Mouse (Mus musculus) midbrain, embryonic 11.5 days (tissue): ENCODE measurements at regions not wholly inside any gene's neighbourhood (a gene's known extent, or its start where the extent isn't known, plus 50 kb on each side); places are given as distances from the start of the nearest gene placed in this dataset.

Source experiments
- ATAC-seq: fragments of 200-750 bp; cut with Nextera tagmentation; 2 replicates; pipeline ENCODE4 v1.8.0; 2017; ENCODE audit warnings: moderate TSS enrichment, moderate library complexity; ENCODE audit not compliant: low FRiP score
- DNase-seq: peaks from one replicate; pipeline ENCODE4 v3.0.0; 2015; ENCODE audit warnings: low spot score; ENCODE audit errors: missing footprints
- H3K27ac ChIP-seq: fragments of 300-500 bp; sonication (generic); 2 replicates; pipeline ENCODE4 v1.5.1; 2014; ENCODE audit warnings: low read depth, low read length
- H3K27me3 ChIP-seq: fragments of 300-500 bp; sonication (generic); 2 replicates; pipeline ENCODE4 v1.6.1; 2014; ENCODE audit warnings: mild to moderate bottlenecking, low read length, moderate library complexity, mixed read lengths; ENCODE audit not compliant: control insufficient read depth, insufficient read depth
- H3K36me3 ChIP-seq: fragments of 300-500 bp; sonication (generic); 2 replicates; pipeline ENCODE4 v1.6.1; 2014; ENCODE audit warnings: mild to moderate bottlenecking, low read length, moderate library complexity, mixed read lengths; ENCODE audit not compliant: control insufficient read depth, insufficient read depth
- H3K4me1 ChIP-seq: fragments of 300-500 bp; sonication (generic); 2 replicates; pipeline ENCODE4 v1.6.1; 2014; ENCODE audit warnings: low read length; ENCODE audit not compliant: control insufficient read depth, insufficient read depth
- H3K4me2 ChIP-seq: fragments of 300-500 bp; sonication (generic); 2 replicates; pipeline ENCODE4 v1.6.1; 2014; ENCODE audit warnings: mild to moderate bottlenecking, moderate library complexity
- H3K4me3 ChIP-seq: fragments of 300-500 bp; sonication (generic); 2 replicates; pipeline ENCODE4 v1.5.1; 2014; ENCODE audit warnings: low read depth, low read length
- H3K9ac ChIP-seq: fragments of 300-500 bp; sonication (generic); 2 replicates; pipeline ENCODE4 v1.6.1; 2014; ENCODE audit warnings: low read length
- H3K9me3 ChIP-seq: fragments of 300-500 bp; sonication (generic); 2 replicates; pipeline ENCODE4 v1.6.1; 2016; ENCODE audit warnings: low read length; ENCODE audit not compliant: control insufficient read depth
- WGBS: fragments of 180-500 bp; shearing (Covaris S2); extraction: QIAGEN DNeasy Blood & Tissue Kit; methylation state at CpG from one replicate; pipeline ENCODE4 v1.1.7; 2014; 5-methylcytosine and 5-hydroxymethylcytosine counted together

DNA sequence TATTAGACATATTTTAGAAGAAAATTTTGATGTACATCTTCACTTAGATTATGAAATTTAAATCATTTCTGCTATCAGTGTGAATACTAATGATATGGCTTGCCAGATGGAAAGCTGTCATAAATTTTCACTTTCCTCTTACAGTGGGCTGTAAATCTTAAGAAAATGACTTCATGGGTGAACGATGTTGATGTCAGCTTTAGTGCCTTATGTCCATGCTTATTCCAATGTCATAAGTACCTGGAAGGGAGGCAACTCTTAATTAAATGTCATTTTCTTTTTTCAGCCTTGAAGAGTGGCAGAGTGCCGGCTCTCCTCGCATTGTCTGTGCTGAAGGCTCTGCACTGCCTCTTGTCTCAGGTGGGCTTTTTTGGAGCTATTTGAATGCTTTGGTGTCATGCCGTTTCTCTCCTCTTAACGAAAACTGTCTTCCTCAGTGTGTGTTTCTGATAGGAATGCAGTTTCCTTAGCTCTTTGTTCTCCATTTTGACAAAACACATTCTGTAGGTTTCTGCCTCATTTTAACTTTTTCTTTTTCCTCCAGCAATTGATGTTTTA, 351.6 kb downstream of the Stim2 start:
- no peak for DNase-seq
- no peak overlapping the region for H3K27ac ChIP-seq
- H3K4me1 ChIP-seq: no peaks in the 10 kb centered on the region
- 71% methylated on average over 5 of the region's 5 CpGs for WGBS
- no peak overlapping the region for H3K9ac ChIP-seq
- no peak for ATAC-seq
- no peaks in the 10 kb centered on the region for H3K36me3 ChIP-seq
- H3K27me3 ChIP-seq: no peaks in the 10 kb centered on the region
- H3K9me3 ChIP-seq: no peaks in the 10 kb centered on the region
- H3K4me3 ChIP-seq: no peak overlapping the region
- no peak overlapping the region for H3K4me2 ChIP-seq

GRCm38 (mm10) chr5:54356105-54356504, 357.8 kb downstream of the Stim2 start:
- Histone ChIP-seq H3K9me3 (no peaks in the 10 kb centered on the region), H3K9ac (no peak overlapping the region), H3K4me3 (no peak overlapping the region), H3K36me3 (no peaks in the 10 kb centered on the region), H3K4me2 (no peak overlapping the region), H3K27ac (no peak overlapping the region), H3K4me1 (no peaks in the 10 kb centered on the region), H3K27me3 (no peaks in the 10 kb centered on the region)
- ATAC-seq (no peak), DNase-seq (no peak)
- 75% methylated on average over 4 of the region's 4 CpGs for WGBS

DNA sequence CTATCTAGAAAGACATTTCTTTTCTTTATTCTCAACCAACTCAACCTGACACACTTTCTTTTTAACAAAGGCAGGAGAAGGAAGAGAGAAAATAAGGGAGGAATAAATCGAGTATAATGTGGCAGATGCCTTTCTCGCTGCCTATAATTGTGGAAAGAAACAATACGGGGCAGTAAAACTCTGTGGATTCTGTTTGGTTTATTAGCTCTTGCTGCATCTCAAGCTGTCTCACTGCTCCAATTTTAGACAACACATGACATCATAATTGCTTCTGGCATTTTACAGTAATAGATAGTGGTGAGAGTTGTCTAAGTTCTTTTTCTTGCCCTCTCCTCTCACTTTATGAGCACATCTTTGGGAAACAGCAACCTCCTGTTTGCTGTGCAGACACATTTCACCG, 359.2 kb downstream of the Stim2 start:
- Histone ChIP-seq H3K4me3 (no peak overlapping the region), H3K9ac (no peak overlapping the region), H3K4me2 (no peak overlapping the region), H3K27ac (no peak overlapping the region), H3K36me3 (no peaks in the 10 kb centered on the region), H3K27me3 (no peaks in the 10 kb centered on the region), H3K9me3 (no peaks in the 10 kb centered on the region), H3K4me1 (no peaks in the 10 kb centered on the region)
- DNase-seq (no peak), ATAC-seq (no peak)
- 88% methylated on average over 4 of the region's 4 CpGs for WGBS

DNA sequence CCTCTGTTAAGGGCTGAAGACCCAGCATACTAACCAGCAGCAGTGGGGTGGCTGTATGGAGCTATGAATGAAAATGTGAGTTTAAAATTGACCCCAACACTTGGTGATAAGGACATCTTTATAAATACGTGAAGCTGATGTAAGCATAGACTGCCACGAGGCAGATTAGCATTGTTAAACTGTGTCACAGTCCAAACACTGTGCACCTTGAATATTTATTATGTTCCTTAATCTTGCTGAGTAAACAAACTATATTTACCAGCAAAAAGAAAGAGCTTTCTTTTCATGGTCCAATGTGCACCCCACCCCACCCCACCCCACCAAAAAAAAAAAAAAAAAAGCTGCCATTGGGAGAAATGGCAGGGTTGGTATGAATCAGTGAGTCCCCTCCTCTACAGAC, 359.9 kb downstream of the Stim2 start:
- Histone ChIP-seq H3K4me3 (no peak overlapping the region), H3K27ac (no peak overlapping the region), H3K9ac (no peak overlapping the region), H3K4me2 (no peak overlapping the region), H3K9me3 (no peaks in the 10 kb centered on the region), H3K4me1 (no peaks in the 10 kb centered on the region), H3K27me3 (no peaks in the 10 kb centered on the region), H3K36me3 (no peaks in the 10 kb centered on the region)
- ATAC-seq (peak; percentile 40; the same call in 1 of the 2 replicates), DNase-seq (no peak)
- 77% methylated on average over 2 of the region's 2 CpGs for WGBS
